Mouse (Mus musculus): ENCODE data around the gene Atp5b. TPM values are rescaled to one million over a fixed set of nuclear protein-coding genes. Genes with fewer than 3 reads are reported as not detected.
"Not testable (repeated sequence)": the region's sequence is repeated elsewhere in the genome, so short reads cannot be mapped to it uniquely, and the experiment has no call there.

The Atp5b gene
- polyA plus RNA-seq, 1 experiment, result 1,632 TPM

DNA sequence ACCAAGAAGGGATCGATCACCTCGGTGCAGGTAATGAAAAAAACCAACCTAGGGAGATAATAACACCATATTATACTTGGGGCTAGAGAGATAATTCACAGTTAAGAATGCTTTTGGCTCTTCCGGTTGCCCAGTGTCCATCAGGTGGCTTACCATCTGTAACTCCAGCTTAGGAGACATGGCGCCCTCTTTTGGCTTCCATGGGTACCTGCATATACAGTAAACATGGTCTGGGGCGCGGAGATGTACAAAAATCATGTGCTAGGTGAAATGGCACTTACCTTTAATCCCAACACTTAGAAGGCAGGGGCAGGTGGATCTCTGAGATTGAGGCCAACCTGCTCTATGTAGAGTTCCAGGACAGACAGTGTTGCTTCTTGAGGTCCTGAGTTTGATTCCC, 3.3 kb downstream of the Atp5b start:
- H3K4me3 ChIP-seq (replicated peaks; ENCODE audit: extremely low read depth, low read depth, low read length), result no peak overlapping the region
- WGBS, result 60% methylated on average over 6 of the region's 6 CpGs
- H3K4me1 ChIP-seq (ENCODE audit: control insufficient read depth, insufficient read depth, low read length), result peaks cover 3% of the 10 kb centered on the region
- no peak for DNase-seq
- TF ChIP-seq POLR2A (IDR thresholded peaks at IDR 0.05; ENCODE audit: borderline replicate concordance, extremely low read depth, low read depth, low read length) (no peak), CTCF (IDR thresholded peaks at IDR 0.05; ENCODE audit: insufficient read depth, low read length) (peak; percentile 24; the same call in 1 of the 2 replicates)

DNA sequence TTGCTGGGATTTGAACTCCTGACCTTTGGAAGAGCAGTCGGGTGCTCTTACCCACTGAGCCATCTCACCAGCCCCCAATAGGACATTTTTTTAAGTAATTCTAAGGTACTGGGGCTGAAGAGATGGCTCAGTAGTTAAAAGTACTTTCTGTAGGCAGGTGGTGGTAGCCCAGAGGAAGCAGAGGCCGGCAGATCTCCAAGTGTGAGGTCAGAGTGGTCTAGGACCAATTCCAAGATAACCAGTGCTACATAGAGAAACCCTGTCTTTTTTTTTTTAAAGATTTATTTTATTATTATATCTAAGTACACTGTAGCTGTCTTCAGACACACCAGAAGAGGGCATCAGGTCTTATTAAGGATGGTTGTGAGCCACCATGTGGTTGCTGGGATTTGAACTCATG, 4.1 kb downstream of the Atp5b start:
- H3K4me3 ChIP-seq (replicated peaks; ENCODE audit: extremely low read depth, low read depth, low read length); DNase-seq; H3K4me1 ChIP-seq (ENCODE audit: control insufficient read depth, insufficient read depth, low read length): not testable (repeated sequence)
- WGBS, result 51% methylated on average over 2 of the region's 2 CpGs

DNA sequence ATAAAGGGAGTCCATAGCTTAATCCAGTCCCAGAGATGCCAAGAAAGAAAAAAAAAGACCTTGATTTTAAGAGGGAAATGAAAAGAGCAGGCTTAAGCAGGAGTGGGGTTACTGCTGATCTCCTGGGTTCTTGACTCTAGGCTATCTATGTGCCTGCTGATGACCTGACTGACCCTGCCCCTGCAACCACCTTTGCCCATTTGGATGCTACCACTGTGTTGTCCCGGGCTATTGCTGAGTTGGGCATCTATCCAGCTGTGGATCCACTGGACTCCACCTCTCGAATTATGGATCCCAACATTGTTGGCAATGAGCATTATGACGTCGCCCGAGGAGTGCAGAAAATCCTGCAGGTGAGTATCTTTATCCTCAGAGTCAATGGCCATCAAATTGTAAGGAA, 5.1 kb downstream of the Atp5b start:
- H3K4me3 ChIP-seq (replicated peaks; ENCODE audit: extremely low read depth, low read depth, low read length), result no peak overlapping the region
- 80% methylated on average over 5 of the region's 5 CpGs for WGBS
- no peak for DNase-seq
- peaks cover 7% of the 10 kb centered on the region for H3K4me1 ChIP-seq (ENCODE audit: control insufficient read depth, insufficient read depth, low read length)
- TF ChIP-seq POLR2A (IDR thresholded peaks at IDR 0.05; ENCODE audit: borderline replicate concordance, extremely low read depth, low read depth, low read length) (no peak), CTCF (IDR thresholded peaks at IDR 0.05; ENCODE audit: insufficient read depth, low read length) (no peak)

DNA sequence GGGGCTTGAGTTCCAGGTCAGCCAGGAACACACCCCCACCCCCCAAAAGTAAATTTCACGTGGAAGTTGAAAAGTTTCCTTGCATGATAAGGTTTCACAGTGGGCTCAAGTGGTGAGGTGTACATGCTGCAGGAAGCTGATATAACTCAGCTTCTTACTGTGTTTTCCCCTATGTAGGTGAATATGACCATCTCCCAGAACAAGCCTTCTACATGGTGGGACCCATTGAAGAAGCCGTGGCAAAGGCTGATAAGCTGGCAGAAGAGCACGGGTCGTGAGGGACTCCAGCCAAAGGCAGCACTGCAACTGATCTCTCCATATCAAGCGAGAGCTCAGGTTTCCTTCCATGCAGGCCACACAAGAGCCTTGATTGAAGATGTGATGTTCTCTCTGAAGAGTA, 6.8 kb downstream of the Atp5b start:
- H3K4me1 ChIP-seq (ENCODE audit: control insufficient read depth, insufficient read depth, low read length), result peaks cover 12% of the 10 kb centered on the region
- WGBS, result 52% methylated on average over 5 of the region's 5 CpGs
- TF ChIP-seq CTCF (IDR thresholded peaks at IDR 0.05; ENCODE audit: insufficient read depth, low read length) (no peak), POLR2A (IDR thresholded peaks at IDR 0.05; ENCODE audit: borderline replicate concordance, extremely low read depth, low read depth, low read length) (no peak)
- DNase-seq, result no peak
- no peak overlapping the region for H3K4me3 ChIP-seq (replicated peaks; ENCODE audit: extremely low read depth, low read depth, low read length)

- peak; percentile 86 for DNase-seq
- TF ChIP-seq CTCF (IDR thresholded peaks at IDR 0.05; ENCODE audit: insufficient read depth, low read length), result peak; percentile 78
- TF ChIP-seq POLR2A (IDR thresholded peaks at IDR 0.05; ENCODE audit: borderline replicate concordance, extremely low read depth, low read depth, low read length), result 0 out of 2 replicates have a peak, but pooled peaks have one; percentile 18
- 4% methylated on average over 14 of the region's 14 CpGs for WGBS
- peaks cover 14% of the 10 kb centered on the region for H3K4me1 ChIP-seq (ENCODE audit: control insufficient read depth, insufficient read depth, low read length)
- H3K4me3 ChIP-seq (replicated peaks; ENCODE audit: extremely low read depth, low read depth, low read length), result peak overlapping the region; percentile 82
Observed at GRCm38 (mm10) chr10:128090651-128091563, 7.8 kb downstream of the Atp5b start.

DNA sequence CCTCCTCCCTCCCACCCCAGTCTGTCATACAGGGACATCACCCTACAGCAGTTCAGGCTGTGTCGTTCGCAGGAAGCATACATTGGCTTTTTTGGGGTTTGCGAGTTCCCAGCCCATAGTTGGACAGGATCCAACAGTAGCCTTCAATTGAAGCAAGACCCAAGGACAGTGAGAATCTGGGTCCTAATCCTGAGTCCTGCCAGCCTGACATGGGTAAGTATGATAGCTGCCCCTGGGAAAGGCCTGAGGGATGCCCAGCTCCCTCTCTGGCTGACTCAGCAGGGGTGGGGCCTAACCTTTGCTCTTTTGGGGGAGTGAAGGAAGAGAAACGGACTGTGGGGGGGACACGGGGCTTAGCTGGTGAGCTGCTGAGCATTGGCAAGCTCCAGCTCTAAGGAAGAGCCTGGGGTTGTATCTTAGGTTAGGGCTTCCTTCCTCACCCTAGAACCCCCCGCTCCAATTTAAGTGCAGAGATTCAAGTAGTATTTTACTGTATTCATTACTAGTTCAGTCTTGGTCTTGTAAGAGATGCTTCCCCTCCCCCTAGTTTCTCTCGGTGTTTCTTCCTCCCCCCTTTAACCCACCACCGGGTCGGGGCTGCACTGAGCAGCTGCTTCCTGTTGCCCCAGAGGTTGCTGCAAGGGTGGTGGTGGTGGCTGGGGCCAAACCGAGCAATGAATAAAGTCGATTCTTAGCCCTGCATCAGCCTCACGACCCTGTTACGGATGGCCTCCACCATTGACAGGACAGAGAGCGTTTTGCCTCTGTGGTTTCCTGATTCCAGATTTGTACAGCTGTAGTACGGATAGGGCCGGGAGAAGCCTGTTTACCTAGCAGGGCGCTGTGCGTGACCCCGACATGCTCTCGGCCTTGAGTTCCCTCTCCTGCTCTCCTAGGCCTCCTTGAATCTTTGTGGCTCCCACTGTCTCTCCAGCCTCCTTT, 8.8 kb downstream of the Atp5b start, which contains the start of gene Baz2a:
TSS of gene Baz2a (plus strand) at position 14 of the 942 bp plus-strand sequence.
- DNase-seq, result peak; percentile 63
- WGBS, result under 1% methylated on average over 20 of the region's 20 CpGs
- Histone ChIP-seq H3K4me3 (replicated peaks; ENCODE audit: extremely low read depth, low read depth, low read length) (peak within 1 kb of the TSS; percentile 82), H3K4me1 (ENCODE audit: control insufficient read depth, insufficient read depth, low read length) (peaks cover 14% of the 10 kb centered on the region)
- TF ChIP-seq POLR2A (IDR thresholded peaks at IDR 0.05; ENCODE audit: borderline replicate concordance, extremely low read depth, low read depth, low read length) (peak; percentile 56; the same call in 1 of the 2 replicates), CTCF (IDR thresholded peaks at IDR 0.05; ENCODE audit: insufficient read depth, low read length) (no peak)

- TF ChIP-seq CTCF (IDR thresholded peaks at IDR 0.05; ENCODE audit: insufficient read depth, low read length), result peak; percentile 37
- TF ChIP-seq POLR2A (IDR thresholded peaks at IDR 0.05; ENCODE audit: borderline replicate concordance, extremely low read depth, low read depth, low read length), result peak; percentile 54; the same call in 1 of the 2 replicates
- DNase-seq, result peak; percentile 84
- peak overlapping the region; percentile 82 for H3K4me3 ChIP-seq (replicated peaks; ENCODE audit: extremely low read depth, low read depth, low read length)
- peaks cover 14% of the 10 kb centered on the region for H3K4me1 ChIP-seq (ENCODE audit: control insufficient read depth, insufficient read depth, low read length)
- under 1% methylated on average over 70 of the region's 88 CpGs for WGBS
Observed at GRCm38 (mm10) chr10:128092506-128093495, 9.7 kb downstream of the Atp5b start.

GRCm38 (mm10) chr10:128093496-128094294, 10.6 kb downstream of the Atp5b start:
- peaks cover 18% of the 10 kb centered on the region for H3K4me1 ChIP-seq (ENCODE audit: control insufficient read depth, insufficient read depth, low read length)
- H3K4me3 ChIP-seq (replicated peaks; ENCODE audit: extremely low read depth, low read depth, low read length), result peak overlapping the region; percentile 82
- 21% methylated on average over 13 of the region's 13 CpGs for WGBS
- TF ChIP-seq POLR2A (IDR thresholded peaks at IDR 0.05; ENCODE audit: borderline replicate concordance, extremely low read depth, low read depth, low read length) (no peak), CTCF (IDR thresholded peaks at IDR 0.05; ENCODE audit: insufficient read depth, low read length) (no peak)
- DNase-seq, result peak; percentile 16

Measured in lung, adult 2 months (tissue).